Mouse (Mus musculus) ovary, postnatal 10 days (tissue): ENCODE data around the gene Tmem132c.

Experiments used
- DNase-seq: peaks from one replicate; pipeline ENCODE4 v3.0.0; 2022; ENCODE audit warnings: low spot score

The Tmem132c gene

DNA sequence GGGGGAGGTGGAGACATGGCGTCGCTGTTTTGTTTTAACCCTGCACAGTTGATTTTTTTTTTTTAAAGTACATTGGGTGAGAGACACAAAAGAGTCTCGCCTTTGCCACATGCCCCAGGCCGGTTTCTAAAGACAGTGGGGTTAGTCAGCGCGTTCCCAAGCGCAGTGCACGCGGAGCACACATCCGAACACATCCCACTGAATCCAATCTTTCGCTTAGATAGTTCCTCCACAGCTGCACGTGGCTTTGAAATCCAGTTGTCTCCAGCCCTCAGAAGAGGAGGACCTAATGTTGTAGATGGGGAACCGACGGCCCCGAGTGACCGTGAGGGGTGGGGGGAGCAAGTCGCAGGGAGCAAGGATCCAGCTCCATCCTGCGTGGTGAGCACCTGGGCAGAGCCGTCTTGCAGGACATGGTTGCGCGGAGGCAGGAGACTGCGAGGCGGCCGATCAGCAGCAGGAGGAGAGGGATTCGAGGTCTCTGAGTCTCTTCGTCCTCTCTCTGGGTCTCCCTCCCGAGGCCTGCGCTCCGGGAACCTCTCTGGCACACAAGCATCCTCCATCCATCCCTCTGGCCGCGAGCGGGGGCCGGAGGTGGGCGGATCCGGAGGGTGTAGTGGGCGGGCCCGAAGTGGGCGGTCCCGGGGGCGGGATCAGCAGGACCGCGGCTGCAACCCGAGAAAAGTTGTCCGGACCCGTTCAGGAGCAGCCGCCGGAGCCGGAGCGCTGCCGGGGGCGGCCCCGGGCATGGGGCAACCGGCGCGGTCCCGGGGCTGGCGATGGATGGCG lies at the start of gene Tmem132c:
Gene Tmem132c, plus strand, starts transcription at position 673 of the 789 bp plus-strand sequence.
- peak; percentile 69 for DNase-seq

- DNase-seq, result peak; percentile 18
Observed at GRCm38 (mm10) chr5:127191881-127192280, 49.7 kb upstream of the Tmem132c start.

GRCm38 (mm10) chr5:127198850-127199249 lies 42.8 kb upstream of the Tmem132c start:
- DNase-seq, result no peak

DNA sequence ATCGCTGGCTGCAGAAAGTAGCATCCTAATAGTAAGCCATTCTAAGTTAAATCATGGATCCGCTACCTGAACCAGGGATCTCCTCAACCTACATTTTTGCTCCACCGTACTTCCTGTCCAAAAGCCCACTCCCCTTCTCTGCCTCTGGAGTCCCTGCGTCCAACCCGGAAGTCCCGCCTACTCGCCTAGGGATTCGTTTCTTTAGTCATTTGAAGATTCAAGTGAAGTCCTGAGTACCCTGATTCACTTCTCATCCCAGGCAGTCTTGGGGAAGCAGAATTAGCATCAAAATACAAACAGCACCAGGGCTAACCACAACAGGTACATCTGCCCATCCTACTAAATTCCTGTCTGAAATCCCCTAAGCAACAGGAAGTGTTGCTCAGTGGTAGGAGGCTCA lies 36.7 kb upstream of the Tmem132c start:
- DNase-seq, result no peak

DNA sequence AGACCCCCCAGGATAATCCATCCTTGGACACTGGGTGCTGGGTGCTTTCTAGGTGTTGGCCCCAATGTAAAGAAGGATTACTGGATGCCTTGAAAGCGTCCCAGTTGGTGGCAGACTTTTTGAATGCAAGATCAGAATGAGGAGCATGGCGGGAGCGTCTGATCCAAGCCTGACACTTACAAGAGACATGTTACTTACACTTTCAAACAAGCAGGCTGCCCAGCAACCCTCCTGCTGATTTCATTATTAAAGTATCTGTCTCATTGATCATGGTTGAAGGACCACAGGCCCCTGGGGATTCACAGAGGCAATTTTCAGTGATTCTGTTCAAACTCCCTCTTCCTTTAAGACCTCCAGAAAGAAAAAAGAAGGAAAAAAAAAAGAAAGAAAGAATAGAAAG lies 25.2 kb upstream of the Tmem132c start:
- DNase-seq, result no peak

- DNase-seq, result no peak
Observed at GRCm38 (mm10) chr5:127217725-127218124, 23.9 kb upstream of the Tmem132c start.

- no peak for DNase-seq
Observed at GRCm38 (mm10) chr5:127227929-127228595, 13.5 kb upstream of the Tmem132c start.

DNA sequence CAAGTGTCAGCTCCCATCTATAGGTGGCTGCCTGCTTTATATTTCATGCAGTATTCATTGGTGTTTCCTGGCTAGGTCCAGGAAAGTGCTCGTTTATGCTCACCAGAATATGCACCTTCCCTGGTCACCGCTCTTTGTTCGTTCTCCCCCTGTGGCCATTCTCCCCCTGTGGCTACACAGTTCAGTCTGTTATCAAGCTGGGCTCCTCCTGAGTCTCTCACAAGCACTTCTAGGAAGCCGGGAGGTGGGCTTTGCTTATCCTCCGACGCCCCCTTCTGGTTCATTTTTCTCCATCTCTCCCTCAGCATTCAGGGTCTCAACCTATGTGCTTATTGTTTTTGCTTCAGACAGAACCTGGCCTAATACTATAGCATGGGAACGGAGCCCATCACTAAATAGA lies 6.9 kb upstream of the Tmem132c start:
- no peak for DNase-seq

DNA sequence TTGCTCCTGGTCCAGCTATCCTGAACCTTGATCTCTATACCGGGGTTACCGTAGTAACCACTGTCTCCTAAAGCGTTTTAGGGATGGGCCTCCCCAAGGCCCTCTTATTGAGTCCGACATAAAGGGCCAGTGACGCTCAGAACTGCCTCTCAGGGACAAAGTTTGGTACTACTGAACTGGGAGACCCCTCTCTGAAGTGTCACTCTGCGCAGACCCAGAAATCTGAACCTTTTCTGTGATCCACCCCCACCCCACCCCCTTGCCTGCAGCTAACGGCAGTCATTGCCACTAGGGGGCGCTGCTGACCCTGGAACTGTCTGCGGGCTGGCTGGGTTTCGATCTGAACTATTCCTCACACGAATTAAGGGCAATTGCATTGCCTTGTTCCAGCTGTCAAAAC lies 6.4 kb upstream of the Tmem132c start:
- peak; percentile 76 for DNase-seq

DNA sequence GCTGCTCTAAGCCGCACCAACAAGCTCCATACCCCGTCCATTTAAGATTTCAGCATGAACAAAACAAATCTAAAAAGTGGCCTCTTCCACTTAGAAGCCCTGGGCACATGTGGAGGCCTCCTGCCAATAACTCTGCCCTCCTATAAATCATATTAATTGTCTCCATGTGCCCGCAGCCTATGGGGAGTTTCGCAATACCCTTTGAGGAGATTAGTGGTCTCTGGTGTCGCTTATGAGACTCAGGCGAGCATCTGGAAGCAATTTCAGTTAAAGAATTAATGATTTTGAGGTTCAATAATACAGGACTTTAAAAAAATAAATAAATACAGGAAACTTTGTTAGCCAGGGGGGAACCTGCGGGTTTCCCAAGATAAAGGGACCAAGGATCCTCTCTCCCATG lies 1.9 kb upstream of the Tmem132c start:
- no peak for DNase-seq

- DNase-seq, result no peak
Observed at GRCm38 (mm10) chr5:127240646-127241045, 962 bp upstream of the Tmem132c start.

DNA sequence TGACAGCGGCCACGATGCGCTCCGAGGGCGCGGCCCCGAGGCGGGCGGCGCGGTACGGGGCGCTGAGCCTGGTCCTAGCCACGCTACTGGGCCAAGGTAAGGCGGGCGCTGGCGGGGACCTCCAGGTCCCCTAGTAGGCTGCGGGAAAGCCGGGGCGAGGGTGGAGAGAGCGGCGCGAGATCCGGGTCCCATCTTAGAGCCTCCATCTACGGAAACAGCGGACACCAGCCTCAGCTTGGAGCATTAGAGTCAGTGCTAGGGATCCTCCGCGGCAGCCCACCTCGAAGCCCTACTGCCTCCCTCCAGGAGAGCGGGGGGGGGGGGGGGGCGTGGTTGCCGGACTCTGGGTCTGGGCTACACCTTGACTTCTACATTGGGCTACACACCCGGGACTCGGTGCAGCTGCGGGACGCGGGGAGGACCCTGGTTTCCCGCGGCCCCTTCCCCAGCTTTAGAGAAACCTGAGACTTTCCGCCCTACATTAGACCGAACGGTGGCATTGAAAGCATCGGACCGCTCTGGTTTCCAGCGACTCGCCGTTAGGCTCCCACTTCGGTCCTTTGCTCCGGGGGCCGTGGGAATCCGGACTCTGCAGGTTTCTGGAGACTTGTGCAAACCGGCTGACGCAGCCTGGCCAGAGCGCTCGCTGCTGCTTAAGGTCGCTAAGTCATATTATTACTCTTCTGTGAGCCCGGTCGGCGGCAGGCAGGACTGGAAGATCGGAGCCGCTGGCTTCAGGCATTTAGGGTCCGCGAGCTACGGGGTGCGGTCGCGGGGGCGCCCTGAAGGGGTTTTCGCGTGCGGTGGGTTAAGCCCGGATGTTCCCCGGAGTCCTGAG lies 536 bp downstream of the Tmem132c start:
- no peak for DNase-seq

DNA sequence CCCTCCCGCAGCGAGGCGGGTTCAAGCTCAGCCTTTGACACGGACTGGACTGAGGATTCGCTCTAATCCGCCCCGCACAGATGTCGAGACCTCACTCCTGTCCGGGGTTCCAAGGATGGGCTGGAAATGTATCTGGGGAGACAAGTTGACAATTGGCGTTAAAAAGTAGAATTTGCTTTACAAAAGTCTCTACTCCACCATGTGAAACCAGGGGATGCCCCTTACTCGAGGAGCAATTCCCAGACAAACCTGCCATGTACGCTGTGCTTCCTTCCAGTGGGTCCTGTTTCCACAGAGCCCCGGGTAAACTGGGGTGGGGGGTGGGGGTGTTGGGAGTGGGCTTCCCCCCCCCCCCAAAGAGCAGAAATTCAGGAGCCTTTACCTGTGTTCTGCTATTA lies 1.2 kb downstream of the Tmem132c start:
- no peak for DNase-seq

- DNase-seq, result no peak
Observed at GRCm38 (mm10) chr5:127243209-127243608, 1.6 kb downstream of the Tmem132c start.

DNA sequence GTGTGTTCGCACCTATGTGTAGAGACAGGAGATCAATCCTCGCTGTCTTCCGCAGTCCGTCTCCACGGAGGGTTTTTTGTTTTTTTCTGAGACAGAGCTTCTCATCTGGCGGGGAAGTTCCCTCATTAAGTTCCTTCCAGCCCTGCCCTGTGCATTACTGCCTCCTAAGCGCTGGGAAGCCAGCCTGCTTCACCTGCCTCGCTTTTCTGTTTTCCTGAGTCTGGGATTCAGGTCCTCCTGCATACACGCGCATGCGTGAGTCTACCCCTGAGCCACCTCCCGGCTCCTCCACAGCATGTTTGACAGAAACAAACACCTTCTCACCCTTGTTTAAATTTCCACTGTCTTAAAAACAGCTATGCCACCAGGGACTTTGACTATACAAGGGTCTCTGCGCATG lies 2.0 kb downstream of the Tmem132c start:
- no peak for DNase-seq

- DNase-seq, result no peak
Observed at GRCm38 (mm10) chr5:127253263-127253662, 11.7 kb downstream of the Tmem132c start.

- DNase-seq, result no peak
Observed at GRCm38 (mm10) chr5:127256947-127257610, 15.5 kb downstream of the Tmem132c start.

- DNase-seq, result no peak
Observed at GRCm38 (mm10) chr5:127262136-127262535, 20.5 kb downstream of the Tmem132c start.

DNA sequence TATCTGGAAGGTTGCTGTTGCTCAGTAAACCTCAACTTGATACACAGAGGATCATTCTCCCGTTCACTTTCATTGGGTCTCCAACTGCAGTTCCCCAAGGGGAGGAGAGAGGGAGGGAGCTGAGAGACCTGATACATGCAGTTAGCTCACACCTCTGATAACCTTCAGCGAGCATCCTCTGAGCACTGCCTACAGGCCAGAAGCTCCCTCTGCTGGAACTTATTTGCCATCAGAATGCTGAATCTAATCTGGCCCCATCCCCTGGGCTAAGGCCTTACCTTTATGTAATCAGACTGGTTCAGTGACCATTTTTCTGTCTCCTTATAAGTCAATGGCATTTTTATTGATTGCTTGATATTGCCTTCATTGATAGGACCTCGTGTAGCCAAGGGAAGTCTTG lies 29.5 kb downstream of the Tmem132c start:
- DNase-seq, result no peak

- DNase-seq, result no peak
Observed at GRCm38 (mm10) chr5:127279462-127279861, 37.9 kb downstream of the Tmem132c start.

GRCm38 (mm10) chr5:127281186-127281585 lies 39.6 kb downstream of the Tmem132c start:
- no peak for DNase-seq

DNA sequence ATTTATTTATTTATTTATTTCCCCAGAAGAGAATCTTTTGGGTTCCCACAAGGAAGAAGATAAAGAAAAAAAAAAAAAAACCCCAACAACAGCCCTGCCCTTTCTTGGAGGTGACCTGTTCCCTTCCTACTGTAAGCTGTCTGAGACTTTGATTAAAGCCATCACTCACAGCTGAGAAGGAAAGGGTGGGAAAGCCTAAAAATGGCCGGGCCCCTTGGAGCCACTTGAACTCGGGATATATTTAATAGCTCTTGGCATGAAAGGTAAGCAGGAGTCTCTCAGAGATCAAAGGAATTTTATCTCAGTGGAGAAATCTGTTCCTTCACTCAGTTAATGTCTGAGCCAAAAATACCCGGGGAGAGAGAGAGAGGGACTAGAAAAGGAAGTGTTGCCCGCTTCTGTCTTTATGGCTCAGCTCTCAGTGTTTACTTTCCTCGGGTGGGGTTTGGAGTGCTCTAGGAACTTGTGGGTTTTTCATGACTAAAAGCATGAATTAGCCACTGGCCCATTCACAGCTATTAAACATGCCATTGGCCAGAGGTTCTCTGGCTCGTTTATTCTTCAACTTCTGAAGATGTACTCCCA lies 41.0 kb downstream of the Tmem132c start:
- DNase-seq, result no peak
